Mouse (Mus musculus) heart, postnatal 25 days (tissue): ENCODE measurements at regions not wholly inside any gene's neighbourhood (a gene's known extent, or its start where the extent isn't known, plus 50 kb on each side); places are given as distances from the start of the nearest gene placed in this dataset.
"Not testable (repeated sequence)": the region's sequence is repeated elsewhere in the genome, so short reads cannot be mapped to it uniquely, and the experiment has no call there.

ENCODE experiments used
- DNase-seq: peaks from one replicate; pipeline ENCODE4 v3.0.0; 2022; ENCODE audit warnings: low spot score
- intact Hi-C: fragments of 180-260 bp; cut with DNase I; formaldehyde crosslinking; loops from one replicate; pipeline ENCODE4 v1.15.1; 2025

DNA sequence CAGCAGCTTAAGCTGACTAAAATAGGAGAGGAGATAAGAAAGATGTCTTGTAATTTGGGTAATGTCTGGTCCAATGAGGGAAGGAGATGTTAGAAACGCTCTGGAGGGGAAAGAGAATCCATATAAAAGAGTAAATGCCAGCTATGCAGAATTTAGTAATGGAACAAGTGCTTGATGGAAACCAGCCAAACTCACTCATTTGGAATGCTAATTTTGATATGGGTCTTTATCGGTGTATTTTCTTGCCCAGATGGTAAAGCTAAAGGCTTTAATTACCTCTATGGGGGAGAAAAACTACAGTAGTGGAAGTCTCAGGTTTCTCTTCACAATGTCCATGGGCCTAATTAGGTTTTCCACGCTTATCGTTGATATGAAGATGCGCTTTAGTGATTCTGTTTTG, 518.3 kb downstream of the Lmo7 start:
- intact Hi-C loops, result no loop called here
- DNase-seq, result no peak

GRCm38 (mm10) chr14:102243806-102244536, 514.2 kb downstream of the Lmo7 start:
- no peak for DNase-seq
- intact Hi-C loops, result no loop called here

DNA sequence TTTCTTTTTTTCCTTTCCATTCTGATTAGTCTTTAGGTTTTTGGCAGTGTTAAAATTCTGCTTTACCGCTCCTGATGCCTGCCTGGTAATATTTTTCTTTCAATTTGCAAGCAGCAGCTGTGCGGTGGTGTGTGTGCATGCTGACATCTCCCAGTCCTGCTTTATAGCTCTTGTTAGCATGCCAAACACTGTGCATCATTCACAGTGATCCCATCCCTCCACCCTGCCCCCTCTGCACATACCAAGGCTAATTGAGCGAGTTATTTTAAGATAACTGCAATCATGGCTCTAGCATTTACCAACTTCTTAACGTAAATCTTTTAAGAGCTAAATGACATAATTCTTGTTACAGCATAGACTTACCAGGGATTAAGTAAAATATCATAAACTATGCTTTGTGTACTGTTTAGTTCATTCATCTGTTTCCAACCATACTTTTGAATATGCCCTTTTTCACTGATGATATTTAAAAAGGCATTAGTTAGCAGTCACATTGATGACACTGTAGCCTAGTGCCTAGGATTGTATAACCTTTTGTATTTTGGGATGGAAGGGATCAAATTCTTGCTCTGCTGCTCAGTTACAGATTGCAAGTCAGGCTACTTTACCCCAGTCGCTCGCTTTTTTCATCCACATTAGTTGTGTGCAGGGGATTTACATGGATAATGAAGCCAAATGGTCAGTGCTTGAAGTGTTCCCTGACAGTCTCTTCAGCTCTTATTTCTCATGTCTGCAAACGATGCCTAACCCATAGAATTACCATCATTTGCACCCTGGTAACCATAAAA, 487.0 kb downstream of the Lmo7 start:
- no peak for DNase-seq
- intact Hi-C loops, result no loop called here

DNA sequence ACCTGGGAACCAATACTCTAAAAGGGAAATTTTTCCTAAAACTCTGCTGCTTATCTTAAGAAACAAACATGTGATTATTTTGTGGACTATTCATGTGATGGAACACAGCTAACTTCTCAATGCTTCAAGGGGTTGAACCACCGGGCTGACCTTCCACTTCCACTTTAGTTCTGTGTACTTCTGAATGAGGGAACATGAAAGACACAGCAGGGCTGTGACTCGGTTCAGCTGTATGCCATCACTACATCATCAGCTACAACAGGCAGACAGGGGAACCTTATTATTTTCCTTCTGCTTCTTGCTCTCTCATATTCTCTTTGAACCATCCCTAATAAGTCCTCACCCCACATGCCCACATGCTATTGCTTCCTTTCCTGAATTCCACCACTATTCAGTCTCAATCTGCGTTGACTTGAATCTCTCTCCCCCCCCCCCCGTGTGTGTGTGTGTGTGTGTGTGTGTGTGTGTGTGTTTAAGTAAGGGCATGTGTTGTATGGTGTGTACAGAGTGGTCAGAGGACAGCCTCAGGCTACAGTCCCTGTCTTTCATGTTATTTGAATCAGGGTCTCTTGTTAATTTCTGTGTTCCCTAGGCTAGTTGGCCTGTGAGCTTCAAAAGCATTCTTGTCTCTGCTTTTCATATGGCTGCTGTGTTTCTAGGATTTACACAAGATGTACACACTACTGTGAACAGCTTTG, 485.7 kb downstream of the Lmo7 start:
- no peak for DNase-seq
- intact Hi-C loops, result no loop called here

- no peak for DNase-seq
- intact Hi-C loops, result no loop called here
These were observed 482.3 kb downstream of the Lmo7 start for GRCm38 (mm10) chr14:102212079-102212478.

GRCm38 (mm10) chr14:102204881-102205671, 475.3 kb downstream of the Lmo7 start:
- intact Hi-C loops, result no loop called here

GRCm38 (mm10) chr14:102199430-102199829, 469.7 kb downstream of the Lmo7 start:
- intact Hi-C loops, result no loop called here
- no peak for DNase-seq

More at GRCm38 (mm10) chr14:102204881-102205671, 475.3 kb downstream of the Lmo7 start:
- no peak for DNase-seq

DNA sequence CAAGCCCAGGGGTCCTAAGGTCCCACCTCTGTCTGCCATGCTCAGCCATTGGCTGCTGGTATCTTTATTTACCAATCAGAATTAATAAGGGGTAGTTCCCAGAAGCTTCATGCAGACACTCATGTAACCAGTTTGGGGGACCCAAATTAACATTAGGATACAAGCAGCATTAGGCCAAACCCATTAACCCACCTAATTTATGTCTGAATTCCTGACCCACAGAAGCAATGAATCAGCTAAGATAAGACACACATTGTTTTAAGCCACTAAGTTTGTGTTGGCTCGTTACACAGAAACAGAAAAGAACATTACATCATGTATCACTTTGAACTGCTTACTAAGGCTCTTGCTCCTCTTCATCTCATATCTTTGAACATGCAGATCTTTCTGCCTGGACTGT, 461.0 kb downstream of the Lmo7 start:
- DNase-seq, result no peak
- intact Hi-C loops, result no loop called here

DNA sequence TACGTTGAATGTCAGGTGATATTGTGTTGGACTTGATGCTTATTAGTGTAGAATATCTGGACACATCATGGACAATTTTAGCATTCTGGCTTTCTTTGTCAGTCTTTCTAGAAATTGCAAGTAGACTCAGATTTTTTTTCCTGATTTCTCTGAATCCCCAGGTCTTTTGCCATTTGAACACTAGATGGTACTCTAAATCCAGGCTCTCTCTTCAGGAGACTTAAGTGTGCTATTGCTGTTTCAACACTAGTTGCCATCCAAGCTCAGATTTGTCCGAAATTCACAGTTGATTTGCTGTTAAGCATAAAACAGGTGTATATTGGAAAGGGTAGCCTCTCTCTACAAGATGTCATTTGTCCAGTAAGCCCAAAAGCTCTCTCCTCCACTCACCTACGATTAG, 451.5 kb downstream of the Lmo7 start:
- intact Hi-C loops, result loop anchor here (2.0 kb wide), 1 partner anchor 330 kb away; no protein-coding TSS in a partner anchor
- no peak for DNase-seq

- no peak for DNase-seq
- intact Hi-C loops, result no loop called here
These were observed 442.0 kb downstream of the Lmo7 start for GRCm38 (mm10) chr14:102171775-102172174.

DNA sequence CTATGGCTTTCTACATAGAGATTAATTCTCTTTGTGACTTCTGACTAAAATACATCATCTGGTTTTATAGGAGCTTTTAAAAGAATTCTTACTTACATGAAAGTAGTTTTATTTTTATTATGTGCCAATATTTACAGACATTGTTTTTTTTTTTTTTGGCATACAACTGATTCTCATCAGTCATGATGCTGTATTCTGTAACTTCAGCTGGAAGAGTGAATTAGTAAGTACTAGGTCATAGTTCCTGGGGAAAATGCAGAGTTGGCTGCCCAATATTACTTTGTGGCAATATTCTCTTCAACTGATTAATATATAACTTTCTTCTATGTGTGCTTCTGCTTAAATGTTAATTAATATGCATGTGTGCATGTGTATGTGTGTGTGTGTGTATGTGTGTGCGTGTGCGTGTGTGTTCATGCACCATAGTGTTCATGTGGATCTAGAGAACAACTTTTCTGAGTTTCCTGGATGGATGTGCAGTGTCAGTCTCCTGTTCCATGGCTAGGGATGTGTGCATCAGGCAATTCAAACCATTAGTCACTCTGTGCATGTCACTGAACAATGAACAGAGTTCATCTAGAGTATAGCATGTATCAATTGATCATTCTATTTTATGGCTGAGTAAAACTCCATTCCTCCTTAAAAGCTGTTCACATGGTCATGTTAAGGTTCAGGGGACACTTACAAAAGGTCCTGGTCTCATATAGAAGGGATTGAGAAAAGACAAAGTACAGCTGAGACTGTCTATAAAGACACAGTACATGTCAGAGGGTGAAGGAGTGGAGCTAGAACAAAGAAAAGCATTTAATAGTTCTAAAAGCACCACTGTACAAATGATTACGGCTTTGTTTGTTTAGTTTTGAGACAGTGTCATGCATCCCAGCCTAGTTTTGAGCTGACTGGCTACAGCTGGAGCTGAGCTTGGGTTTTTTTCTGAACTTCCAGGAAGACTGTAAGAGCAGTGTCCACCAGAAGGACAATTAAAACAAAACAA, 431.8 kb downstream of the Lmo7 start:
- intact Hi-C loops, result no loop called here
- no peak for DNase-seq

GRCm38 (mm10) chr14:102150410-102150809, 420.7 kb downstream of the Lmo7 start:
- intact Hi-C loops, DNase-seq: not testable (repeated sequence)

DNA sequence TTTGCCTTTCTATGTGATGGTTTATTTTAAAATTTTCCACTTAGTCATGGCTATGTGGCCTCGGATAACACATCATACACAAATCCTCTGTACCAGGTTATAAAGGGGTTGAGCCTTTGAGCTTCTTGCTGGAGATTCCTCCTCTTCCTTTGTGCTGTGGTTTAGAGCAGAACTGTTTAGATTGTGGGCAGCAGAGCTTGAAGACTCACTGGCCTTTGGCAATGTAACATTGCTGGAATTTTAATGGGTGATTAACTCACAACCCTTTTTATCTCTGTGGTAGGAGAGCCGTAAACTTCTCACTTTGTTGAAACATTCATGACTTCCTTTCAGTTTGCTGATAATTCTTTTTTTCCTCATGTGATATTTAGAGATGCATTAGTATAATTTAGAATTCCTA, 413.0 kb downstream of the Lmo7 start:
- DNase-seq, result no peak
- intact Hi-C loops, result no loop called here

DNA sequence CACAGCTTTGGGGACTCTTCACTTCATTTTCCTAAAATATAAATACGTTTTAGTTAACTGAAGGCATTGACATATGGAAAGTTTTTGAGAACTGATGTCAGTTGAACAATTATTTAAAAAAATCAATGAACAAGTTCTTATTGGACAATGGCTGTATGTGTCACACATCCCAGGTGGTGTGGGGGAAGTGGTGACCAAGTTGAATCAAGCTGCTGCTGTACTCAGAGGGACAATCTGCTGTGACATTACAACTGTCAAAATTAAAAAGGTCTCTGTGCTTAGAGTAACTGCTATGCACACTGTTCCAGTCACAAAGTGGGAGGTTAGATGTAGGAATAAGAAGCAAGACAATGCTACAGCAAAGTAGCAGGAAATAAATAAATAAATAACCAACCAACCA, 409.2 kb downstream of the Lmo7 start:
- no peak for DNase-seq
- intact Hi-C loops, result no loop called here

DNA sequence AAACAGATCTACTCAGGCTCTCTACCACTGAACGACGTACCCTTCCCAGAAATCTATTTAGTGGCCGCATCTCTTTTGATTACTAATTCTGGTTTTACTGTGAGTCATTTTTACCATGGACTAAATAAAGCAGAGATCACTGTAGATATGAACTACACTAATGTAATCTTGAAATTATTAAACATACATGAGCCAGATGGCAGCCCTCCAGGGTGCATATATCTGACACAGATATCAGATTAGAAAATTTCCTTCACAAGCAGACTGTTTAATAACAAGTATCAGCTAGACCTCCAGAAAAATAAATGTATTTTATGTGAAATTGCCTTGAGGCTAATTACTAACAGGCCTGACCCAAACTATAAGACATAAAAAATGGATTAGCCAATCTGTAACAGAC, 388.4 kb downstream of the Lmo7 start:
- intact Hi-C loops, result no loop called here
- no peak for DNase-seq

GRCm38 (mm10) chr14:102106165-102106564, 376.4 kb downstream of the Lmo7 start:
- intact Hi-C loops, result no loop called here
- DNase-seq, result no peak

DNA sequence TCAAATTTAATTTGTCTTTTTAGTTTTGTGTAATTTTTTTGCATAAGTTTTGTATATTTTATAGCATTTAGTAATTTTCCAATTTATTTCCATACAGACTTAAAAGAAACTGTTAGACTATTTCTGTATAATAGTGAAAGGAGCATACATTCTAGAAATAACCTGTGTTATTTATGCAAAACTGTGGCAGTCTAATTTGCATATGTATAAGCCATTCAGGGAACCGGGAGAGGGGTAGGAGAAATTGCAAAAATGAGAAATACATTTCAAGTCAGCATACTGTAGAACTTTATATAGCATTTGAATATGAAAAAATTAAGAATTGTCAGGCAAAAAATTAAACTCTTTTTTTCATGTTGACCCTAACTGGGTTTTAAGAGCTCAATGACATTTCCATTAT, 364.3 kb downstream of the Lmo7 start:
- DNase-seq, result no peak
- intact Hi-C loops, result no loop called here

GRCm38 (mm10) chr14:102092557-102092956, 362.8 kb downstream of the Lmo7 start:
- intact Hi-C loops, result no loop called here
- DNase-seq, result no peak

GRCm38 (mm10) chr14:102048932-102049331, 319.2 kb downstream of the Lmo7 start:
- DNase-seq, result no peak
- intact Hi-C loops, result no loop called here
